Mouse (Mus musculus) brain, embryonic 18.5 days (tissue): ENCODE data around the gene D8Ertd738e.

Source experiments
- DNase-seq: peaks from one replicate; pipeline ENCODE4 v3.0.0-alpha.2; 2012; ENCODE audit warnings: low read depth, low spot score

Gene D8Ertd738e

DNA sequence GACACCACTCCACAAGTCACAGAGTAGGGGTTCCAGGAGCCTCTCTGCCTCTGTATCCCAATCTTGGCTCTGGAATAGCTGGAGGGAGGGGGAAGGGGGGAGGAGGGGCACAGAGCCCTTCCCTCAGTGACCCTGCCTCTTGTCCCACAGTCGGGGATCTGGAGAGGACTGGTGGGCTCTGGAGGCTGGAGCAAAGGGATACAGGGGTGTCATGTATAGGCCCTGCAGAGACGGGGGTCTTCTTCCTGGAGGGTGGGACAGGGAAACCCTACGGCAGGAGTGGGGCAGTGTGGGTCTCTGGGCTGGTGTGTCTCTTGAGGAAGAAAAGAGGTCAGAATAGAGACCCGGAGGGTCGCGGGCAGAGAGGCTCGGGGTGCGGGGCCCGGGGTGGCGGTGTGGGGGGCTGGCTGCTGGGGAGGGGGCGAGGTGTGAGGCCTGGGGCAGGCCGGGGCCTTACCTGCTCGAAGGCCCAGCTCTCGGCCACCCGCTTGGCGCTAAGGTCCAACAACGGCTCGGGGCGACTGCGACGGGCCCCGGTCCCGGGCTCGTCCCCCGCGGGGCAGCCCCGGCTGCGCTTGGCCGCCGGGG lies 13.0 kb downstream of the D8Ertd738e start:
- no peak for DNase-seq

DNA sequence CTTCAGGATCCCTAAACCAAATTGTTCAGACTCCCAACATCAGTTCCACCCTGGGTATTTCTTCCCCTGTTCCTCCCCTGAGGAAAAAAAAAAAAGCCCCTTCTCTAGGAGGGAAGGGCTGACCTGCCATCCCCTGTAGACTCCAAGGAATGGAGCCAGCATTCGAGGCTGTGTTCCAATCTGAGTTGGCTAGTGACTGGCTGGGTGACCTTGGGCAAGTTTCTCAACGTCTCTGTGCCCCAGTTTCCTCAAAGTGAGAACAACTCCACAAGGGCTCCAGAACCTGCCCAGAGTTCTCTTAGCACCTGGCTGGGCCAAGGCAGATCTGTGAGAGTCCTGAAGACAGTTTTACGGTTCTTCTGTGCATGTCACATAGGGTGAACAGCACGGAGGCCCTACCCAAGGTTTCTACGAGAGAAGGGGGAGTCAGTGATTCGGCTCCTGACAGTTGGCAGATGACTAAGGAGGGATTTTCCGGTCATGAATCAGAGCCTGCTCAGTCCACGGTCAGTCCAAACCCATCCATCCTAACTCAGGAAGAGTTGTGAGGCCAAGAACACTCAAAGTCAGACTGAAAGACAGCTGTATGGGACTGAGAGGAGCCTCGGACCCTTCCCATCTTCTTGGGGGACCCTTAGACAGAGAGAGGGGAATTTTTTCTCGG lies 13.6 kb downstream of the D8Ertd738e start:
- no peak for DNase-seq

DNA sequence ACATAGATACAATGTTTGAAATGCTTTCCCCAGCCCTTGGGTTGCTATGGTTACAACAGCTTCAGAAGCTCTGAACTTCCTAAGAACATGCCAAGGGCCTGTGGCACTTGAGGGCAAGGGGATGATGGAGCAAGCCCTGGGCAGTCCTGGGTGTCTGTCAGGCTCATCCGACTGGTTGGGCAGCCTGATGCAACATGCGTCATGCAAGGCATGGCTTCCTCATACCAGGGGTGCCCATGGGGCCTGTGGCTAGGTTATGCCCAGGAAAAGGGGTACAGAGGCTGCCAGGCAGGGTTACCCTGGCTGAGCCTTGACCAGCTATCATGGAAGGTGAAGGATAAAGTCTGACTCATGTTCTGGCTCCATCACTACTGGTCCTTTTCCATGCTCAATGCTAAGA lies 16.5 kb downstream of the D8Ertd738e start:
- no peak for DNase-seq

DNA sequence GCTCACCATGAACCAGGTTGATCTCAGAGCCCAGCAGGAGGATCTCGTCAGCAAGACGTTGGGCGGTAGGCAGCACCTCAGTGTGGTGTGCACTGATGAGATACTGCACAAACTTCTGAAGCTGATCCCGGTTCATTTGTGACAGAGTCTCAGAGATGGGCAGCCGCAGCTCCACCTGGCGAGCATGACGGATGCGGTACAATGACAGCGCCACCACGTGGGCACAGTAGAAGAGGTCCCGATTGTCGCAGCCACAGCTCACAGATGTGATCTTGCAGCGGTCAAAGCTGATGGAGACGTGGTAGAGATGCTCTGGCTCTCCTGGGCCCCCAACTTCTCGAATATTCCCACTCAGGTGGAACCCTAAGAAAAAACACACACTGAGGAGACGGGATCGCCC lies 18.8 kb downstream of the D8Ertd738e start:
- DNase-seq = no peak

DNA sequence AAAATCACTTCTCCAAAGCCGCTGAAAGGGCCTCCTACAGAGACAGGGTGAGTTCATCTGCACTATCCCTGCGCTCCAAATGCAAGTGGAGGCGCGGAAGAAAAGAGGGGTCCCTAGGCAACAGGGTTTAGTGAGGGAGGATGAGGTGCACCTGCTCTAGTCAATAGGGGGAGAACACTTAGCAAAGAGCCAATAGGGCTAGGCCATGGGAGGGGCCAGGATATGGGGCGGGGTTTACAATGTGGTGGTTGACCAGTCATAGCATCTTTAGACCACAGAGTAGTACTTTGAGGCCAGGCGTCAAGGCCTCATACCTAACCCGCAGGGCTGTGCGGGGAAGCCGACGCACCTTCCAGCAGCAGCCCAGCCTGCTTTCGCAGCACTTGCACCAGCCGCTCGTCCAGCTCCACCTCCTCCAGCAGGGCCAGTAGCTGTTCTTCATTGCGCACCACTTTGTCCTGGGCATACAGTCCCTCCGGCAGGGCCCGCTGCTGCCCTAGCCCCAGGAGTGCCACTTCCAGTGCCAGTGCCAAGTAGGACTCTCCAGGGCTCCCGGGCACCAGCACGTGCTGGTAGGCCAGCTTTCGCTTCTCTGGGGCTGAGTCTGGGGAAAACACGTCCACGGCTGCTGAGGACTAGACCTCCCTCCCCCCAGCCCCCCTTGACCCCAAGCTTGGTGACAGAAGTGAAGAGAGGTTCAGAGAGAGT lies 26.0 kb downstream of the D8Ertd738e start:
- DNase-seq = no peak

DNA sequence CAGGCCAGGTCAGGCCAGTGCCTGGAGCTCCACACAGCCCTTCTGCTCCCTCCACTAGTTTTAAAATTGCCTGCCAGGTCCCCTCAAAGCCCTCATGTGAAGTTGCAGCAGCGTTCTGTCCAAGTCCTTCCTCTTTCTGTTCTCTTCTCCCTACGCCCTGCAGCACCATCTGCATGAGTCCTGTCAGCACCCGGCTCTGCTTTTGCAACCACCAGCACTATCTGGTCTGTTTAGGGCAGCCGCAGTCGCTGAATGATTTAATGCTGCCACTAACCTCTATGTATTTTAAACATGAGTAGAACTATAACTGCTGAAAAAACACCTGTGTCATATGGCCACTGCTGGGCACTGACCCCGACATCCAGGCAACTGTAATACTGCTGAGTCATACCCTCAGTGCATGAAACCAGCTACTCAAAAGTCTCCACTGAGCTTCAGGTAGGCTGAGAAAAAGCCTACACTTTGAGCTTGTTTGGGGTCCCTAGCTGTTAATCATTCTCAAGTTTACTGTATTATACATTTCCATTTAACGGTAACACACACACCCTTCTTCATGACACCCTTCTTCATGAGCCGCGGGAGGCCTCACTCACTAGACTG lies 26.9 kb downstream of the D8Ertd738e start:
- no peak for DNase-seq

DNA sequence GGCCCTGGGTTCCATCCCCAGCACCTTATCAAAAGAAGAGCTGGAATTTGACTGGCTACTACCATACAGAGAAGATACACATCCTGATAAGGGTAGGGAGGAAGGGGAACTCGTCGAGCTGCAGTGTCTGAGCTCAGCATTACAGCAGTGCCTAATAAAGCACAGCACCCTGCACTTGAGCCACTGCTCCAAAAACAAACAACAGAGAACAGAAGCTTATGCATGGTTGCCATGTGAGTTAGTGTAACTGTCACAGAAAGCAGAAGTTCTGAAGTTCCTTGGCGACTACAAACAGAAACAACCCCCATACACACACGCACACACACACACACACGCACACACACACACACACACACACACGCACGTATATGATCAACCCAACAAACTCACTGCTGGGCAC lies 29.4 kb downstream of the D8Ertd738e start:
- no peak for DNase-seq

DNA sequence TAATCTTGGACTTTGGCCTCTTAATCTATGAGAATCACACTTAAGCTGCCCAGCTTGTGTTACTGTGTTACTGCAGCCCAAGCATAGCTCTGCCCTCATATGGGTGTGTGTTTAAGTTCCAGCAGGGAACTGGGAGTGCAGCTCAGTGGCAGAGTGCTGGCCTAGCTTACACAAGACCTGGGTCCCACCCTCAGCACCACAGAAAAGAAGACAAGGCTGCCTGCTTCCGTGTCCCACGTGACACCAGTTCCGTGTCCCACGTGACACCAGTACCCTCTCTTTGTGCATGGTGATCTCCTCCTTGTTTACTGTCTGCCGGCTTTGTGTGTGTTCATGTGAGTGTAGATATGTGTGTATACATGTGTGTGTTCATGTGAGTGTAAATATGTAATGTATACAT lies 31.4 kb downstream of the D8Ertd738e start:
- no peak for DNase-seq

DNA sequence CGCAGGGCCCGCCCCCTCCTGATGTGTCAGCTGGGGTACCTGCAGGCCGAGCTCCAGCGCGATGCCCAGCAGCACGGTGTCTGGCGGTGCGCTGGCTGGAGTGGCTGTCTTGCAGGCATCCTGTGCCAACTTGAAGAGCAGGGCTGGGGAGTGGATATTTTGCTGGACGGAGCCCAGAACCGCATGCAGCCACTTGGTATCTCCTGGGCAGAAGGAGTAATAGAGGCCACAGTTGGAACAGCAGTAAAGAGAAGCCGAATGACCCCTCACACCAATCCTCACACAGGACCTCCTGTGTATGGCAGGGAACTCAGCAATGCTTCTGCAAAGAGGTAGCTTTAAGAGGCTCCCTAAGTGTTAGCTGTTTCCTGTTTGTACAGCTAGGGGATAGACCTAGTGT lies 32.3 kb downstream of the D8Ertd738e start:
- no peak for DNase-seq

DNA sequence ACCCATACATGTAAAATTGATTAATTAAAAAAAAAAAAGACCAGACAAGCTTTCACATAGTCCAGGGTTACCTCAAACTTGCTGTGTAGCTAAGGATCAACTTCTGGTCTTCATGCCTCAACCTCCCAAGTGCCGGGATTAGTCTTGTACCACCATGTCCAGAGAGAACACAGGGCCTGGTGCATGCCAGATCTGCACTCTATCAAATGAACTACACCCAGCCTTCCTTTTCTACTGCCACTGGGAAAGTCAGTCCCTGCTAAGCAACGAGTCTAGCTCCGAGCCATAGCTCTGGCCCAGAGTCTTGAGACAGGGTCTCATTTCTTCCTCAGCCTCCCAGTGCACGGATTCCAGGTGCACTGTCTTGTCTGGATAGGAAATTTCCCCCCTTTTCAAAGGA lies 36.2 kb downstream of the D8Ertd738e start:
- DNase-seq = no peak

DNA sequence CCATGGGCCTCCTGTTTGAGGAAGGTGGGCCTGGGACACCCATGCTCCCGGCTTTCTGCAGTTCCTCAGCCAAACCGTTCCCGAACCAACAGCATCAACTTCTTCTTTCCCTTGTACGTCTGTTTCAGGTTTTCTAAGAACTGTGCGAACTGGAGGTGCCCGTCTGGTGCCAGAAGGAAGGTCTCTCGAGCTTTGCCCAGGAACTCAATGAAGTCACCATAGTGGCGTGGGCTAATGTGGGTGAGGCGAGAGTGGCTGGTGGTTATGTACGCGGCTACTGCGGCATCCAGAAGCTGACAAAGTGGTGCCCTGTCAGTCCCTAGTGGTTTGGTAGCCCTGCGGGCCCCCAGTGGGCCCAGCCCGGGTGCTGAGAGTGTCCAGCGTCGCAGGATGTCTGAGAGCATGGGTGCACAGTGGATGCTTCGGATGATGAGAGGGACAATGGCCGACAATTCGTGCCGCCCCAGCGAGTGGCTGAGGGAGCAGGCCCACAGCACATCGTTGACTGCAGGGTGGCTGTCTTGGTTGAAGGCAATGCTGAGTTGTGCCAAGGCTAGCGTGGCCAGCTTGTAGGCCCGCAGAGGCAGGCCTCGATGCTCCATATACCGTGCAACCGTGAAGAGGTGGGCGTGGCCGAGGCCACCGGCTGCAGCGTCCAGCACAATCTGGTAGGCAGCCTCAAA lies 37.5 kb downstream of the D8Ertd738e start:
- no peak for DNase-seq

DNA sequence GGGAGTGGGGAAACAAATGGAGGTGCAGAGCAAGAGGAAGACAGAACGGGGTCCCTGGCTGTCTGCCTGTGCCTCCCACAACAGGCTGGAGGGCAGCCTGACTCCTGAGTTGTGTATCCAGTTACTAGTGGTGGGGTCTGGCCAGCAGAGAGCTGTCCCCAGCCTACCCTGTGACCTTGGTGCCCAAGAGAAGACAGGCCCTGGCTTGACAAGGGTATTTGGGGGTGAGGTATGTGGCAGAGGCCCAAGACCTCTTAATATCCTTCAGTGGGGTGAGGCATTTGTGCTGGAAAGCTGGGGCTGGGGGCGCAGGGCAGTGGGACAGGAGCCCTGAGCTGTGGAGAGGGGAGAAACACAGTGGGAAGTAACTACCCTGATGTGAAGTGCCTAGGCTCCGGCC lies 38.3 kb downstream of the D8Ertd738e start:
- no peak for DNase-seq

DNA sequence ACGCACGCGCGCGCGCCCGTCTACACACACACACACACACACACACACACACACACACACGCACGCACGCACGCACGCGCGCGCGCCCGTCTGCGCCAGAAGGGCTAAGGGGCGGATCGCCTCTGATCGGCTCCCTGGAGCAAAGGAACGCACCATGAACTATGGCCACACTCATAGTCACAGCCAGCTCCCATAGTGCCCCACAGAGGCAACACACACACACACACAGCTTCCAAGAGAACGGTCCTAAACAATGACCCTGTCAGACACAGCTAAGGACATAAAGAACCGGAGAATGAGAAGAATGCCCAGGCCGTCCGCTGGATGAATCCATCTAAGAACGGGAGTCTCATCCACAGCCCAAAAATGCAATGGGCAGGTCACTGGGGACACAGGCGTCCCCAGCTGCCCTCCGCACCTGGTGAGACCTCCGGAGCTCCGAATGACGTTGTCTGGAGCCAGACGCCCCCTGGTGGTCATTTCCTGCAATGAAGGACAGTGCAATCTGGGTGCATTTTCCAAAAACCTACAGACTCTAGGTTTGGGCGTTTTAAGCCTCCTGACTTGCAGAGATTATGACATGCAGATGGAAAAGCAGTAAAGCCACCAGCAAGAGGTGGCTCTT lies 39.2 kb downstream of the D8Ertd738e start:
- DNase-seq = no peak

DNA sequence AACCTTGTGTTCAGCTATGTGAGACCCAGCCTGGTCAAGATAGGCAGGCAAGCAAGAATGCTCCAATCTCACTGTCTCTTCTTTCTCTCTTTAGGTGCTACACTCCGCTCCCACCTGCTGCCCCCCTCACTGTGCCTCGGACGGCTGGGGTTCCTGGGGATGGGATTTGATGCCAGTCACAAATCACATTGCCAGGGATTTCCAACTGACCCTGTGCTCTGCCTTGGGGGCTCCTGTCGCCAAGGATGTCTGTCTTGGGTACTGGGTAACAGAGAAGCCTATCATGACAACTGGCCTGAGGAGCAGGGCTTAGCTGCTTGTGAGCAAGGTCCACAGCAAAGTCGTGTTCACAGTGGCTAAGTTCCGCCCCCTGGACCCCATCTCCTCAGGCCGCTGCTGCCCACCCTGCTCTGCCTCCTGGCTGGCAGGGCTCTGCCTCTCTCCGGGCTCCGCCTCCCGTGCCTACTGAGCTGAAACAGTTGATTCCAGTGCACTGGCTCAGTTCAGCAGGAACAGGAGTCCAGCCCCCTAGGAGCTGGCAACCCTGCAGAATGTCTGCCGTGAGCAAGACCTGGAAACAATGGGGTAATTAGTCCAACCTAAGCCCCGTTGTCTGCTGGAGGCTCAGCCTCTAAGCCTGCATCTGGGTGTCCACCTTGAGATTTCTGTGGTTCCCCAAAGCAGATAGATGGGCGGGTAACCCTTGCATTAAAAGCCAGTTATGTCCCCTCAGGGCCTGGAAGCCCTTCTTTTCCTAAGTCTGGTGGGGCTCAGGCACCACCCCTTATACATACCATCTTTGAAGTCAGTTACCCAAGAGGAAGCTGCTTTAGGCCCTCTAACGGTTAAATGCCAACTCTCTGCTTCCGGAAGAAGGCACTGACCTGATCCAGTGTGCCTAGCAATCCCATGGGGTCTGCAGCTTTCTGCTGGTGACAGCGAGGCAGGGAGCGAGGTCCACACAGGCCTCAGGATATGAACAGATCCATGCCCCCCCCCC lies 40.8 kb downstream of the D8Ertd738e start:
- DNase-seq = no peak

DNA sequence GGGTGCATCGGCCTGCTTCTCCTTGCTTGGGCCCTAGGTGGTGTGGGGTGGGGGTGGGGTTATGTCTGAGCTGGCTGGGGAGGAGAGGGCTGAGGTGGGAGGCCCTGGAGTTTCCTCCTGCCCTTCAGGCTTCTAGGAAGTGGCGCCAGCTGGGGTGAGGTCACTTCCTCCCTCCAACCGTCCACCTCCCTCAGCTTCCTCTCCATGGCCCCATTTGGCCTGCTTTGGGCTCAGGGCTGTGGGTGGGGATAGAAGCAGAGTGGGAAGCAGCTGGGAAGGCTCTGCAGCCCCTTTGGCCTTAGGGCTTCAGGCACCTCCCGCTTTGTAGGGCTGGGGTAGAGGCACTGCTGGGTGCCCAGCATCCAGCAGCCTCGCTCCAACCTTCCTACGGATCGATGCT lies 41.7 kb downstream of the D8Ertd738e start:
- no peak for DNase-seq

DNA sequence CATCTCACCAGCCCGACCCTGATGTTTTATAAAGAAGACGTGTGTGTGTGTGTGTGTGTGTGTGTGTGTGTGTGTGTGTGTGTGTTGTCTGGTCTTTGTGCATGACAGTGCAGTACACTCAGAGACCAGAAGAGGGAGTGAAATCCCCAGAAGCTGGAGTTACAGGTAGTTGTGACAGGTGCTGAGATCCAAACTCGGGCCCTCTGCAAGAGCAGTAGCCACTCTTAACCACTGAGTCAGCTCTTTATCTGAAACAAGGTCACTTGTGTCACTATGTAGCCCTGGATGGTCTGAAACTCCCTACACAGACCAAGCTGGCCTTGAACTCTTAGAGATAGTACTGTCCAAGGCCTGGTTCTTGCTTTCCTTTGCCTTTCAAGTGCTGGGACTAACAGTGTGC lies 42.9 kb downstream of the D8Ertd738e start:
- no peak for DNase-seq

DNA sequence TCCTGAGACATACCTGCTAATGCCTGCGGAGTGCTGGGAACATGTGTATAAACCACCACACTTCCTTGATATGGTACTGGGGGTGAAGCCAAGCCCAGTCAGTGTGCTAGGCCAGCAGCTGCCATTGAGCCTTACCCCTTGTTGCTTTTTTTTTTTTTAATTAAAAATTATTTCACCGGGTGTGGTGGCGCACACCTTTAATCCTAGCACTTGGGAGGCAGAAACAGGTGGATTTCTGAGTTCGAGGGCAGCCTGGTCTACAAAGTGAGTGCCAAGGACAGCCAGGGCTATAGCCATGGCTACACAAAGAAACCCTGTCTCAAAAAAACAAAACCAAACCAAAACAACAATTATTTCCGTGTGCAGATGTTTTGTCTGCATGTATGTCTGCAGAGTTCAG lies 44.4 kb downstream of the D8Ertd738e start:
- no peak for DNase-seq

DNA sequence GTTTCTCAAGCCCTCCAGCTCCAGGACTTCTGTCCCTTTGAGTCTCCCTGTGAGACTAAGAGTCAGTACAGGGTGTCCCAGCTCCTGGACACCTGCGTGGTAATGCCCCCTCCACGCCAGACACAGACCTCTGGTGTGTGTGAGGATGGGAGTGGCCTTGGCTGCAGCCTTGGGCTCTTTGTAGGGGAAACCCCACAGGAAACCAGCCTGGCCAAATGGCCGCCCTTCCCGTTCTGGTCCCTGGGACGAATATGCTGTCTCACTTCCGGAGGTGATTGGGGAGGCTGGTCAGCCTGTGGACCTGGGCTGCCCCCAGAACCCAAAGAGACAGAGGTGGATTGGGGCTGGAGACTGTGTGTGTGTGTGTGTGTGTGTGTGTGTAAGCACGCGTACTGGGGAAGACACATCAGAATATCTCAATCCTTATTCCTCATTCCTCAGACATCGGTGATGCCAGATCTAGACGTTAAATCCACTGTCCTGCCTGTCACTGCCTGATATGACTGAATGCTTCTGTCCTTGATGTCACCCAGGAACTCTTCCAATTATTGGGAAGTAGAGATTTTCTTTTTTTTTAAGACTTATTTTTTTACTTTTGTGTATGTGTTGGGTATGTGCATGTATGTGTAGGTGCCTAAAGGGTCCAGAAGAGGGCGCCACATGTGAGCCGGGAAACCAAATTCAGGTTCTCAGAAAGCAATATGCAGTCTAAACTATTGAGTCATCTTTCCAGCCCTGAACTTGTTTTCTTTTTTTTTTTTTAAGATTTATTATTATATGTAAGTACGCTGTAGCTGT lies 45.3 kb downstream of the D8Ertd738e start:
- no peak for DNase-seq
